Comparison of ENCODE assay signal across 20 mouse cellular contexts in genomic region chr2:31547726-31548125, GRCm38 (mm10).
"Had no signal": no experiment of that assay in that cellular context is flagged by ENCODE, and none has a peak within 500 bp of the region (broad histone marks: within the 10 kb centered on the region; RNA-seq: fewer than 3 reads in every experiment).

No protein-coding gene starts in this region.

- H3K9ac ChIP-seq: limb, embryonic 12.5 days; limb, embryonic 15.5 days; liver, embryonic 14.5 days; liver, postnatal 0 days; lung, embryonic 14.5 days; neural tube, embryonic 13.5 days; stomach, embryonic 15.5 days had no signal

- H3K4me3 ChIP-seq: limb, embryonic 12.5 days; limb, embryonic 15.5 days; myocyte; neural tube, embryonic 13.5 days; stomach, embryonic 15.5 days had no signal

- H3K9me3 ChIP-seq: limb, embryonic 12.5 days; limb, embryonic 15.5 days; neural tube, embryonic 13.5 days; stomach, embryonic 15.5 days had no signal

- H3K4me2 ChIP-seq: limb, embryonic 12.5 days; limb, embryonic 15.5 days; liver, embryonic 11.5 days; lung, embryonic 14.5 days; neural tube, embryonic 13.5 days; stomach, embryonic 15.5 days had no signal

- H3K36me3 ChIP-seq: limb, embryonic 12.5 days; limb, embryonic 15.5 days; neural tube, embryonic 13.5 days; stomach, embryonic 15.5 days had no signal

- H3K27ac ChIP-seq: kidney, postnatal 0 days; limb, embryonic 12.5 days; limb, embryonic 15.5 days; liver, embryonic 14.5 days; macrophage; neural tube, embryonic 13.5 days; stomach, embryonic 15.5 days had no signal

- ATAC-seq: liver, postnatal 0 days; lung, postnatal 0 days; midbrain, embryonic 16.5 days had no signal

- H3K27me3 ChIP-seq: limb, embryonic 12.5 days; limb, embryonic 15.5 days had no signal

- DNase-seq: kidney, adult 9 months; kidney, postnatal 25 days; left cerebral cortex, postnatal 4 days; liver, postnatal 0 days; lung, embryonic 14.5 days; retina, postnatal 1 day; right cerebral cortex, postnatal 25 days; spleen, adult 18-20 months; thymus, postnatal 25 days had no signal

- H3K4me1 ChIP-seq: limb, embryonic 12.5 days; limb, embryonic 15.5 days; neural tube, embryonic 13.5 days; stomach, embryonic 15.5 days had no signal
